Mouse (Mus musculus) left cerebral cortex, adult 11 months (tissue): ENCODE data around the gene Cenpx.
"Not testable (repeated sequence)": the region's sequence is repeated elsewhere in the genome, so short reads cannot be mapped to it uniquely, and the experiment has no call there.

ENCODE experiments used
- DNase-seq: peaks from one replicate; pipeline ENCODE4 v3.0.0; 2022; ENCODE audit warnings: low spot score

Cenpx gene

GRCm38 (mm10) chr11:120713580-120714518, at the start of gene Cenpx, which contains the start of gene Lrrc45:
TSS of gene Cenpx (minus strand) at chr11:120713738.
TSS of gene Lrrc45 (plus strand) at chr11:120713925.
- DNase-seq = peak; percentile 97

GRCm38 (mm10) chr11:120762672-120763041, 49.1 kb upstream of the Cenpx start, which contains the start of gene Hmga1b:
TSS of gene Hmga1b (plus strand) at chr11:120762794.
- not testable (repeated sequence) for DNase-seq

- no peak for DNase-seq
Observed at GRCm38 (mm10) chr11:120761811-120762671, 48.5 kb upstream of the Cenpx start.

GRCm38 (mm10) chr11:120760236-120760635, 46.7 kb upstream of the Cenpx start:
- no peak for DNase-seq

GRCm38 (mm10) chr11:120751606-120752005, 38.1 kb upstream of the Cenpx start:
- no peak for DNase-seq

GRCm38 (mm10) chr11:120749430-120749829, 35.9 kb upstream of the Cenpx start:
- DNase-seq = no peak

- DNase-seq = no peak
Observed at GRCm38 (mm10) chr11:120747974-120748373, 34.4 kb upstream of the Cenpx start.

GRCm38 (mm10) chr11:120744121-120744701, 30.7 kb upstream of the Cenpx start:
- no peak for DNase-seq

- DNase-seq = no peak
Observed at GRCm38 (mm10) chr11:120740981-120741380, 27.4 kb upstream of the Cenpx start.

- no peak for DNase-seq
Observed at GRCm38 (mm10) chr11:120736424-120736823, 22.9 kb upstream of the Cenpx start.

- DNase-seq = no peak
Observed at GRCm38 (mm10) chr11:120733521-120733920, 20.0 kb upstream of the Cenpx start.

GRCm38 (mm10) chr11:120731858-120732680, 18.5 kb upstream of the Cenpx start, which contains the start of gene Cbr2:
TSS of gene Cbr2 (minus strand) at chr11:120732114.
- DNase-seq = no peak

- DNase-seq = no peak
Observed at GRCm38 (mm10) chr11:120731395-120731794, 17.9 kb upstream of the Cenpx start.

- DNase-seq = no peak
Observed at GRCm38 (mm10) chr11:120730331-120730870, 16.9 kb upstream of the Cenpx start.

- DNase-seq = not testable (repeated sequence)
Observed at GRCm38 (mm10) chr11:120729432-120730050, 16.0 kb upstream of the Cenpx start.

- no peak for DNase-seq
Observed at GRCm38 (mm10) chr11:120728530-120729240, 15.1 kb upstream of the Cenpx start.

GRCm38 (mm10) chr11:120727564-120727963, 14.0 kb upstream of the Cenpx start:
- DNase-seq = no peak

GRCm38 (mm10) chr11:120727169-120727527, 13.6 kb upstream of the Cenpx start, which contains the start of gene Dcxr:
TSS of gene Dcxr (minus strand) at chr11:120727281.
- peak; percentile 77 for DNase-seq

- DNase-seq = no peak
Observed at GRCm38 (mm10) chr11:120726243-120727168, 13.0 kb upstream of the Cenpx start.
